Mouse (Mus musculus): ENCODE results near the gene Gm20807. TPM values are rescaled to one million over a fixed set of nuclear protein-coding genes. Genes with fewer than 3 reads are reported as not detected.
"Not testable (repeated sequence)": the region's sequence is repeated elsewhere in the genome, so short reads cannot be mapped to it uniquely, and the experiment has no call there.

Gm20807 gene
- polyA plus RNA-seq (2012; rRNA removed) (not detected in 2 replicates), polyA plus RNA-seq (2014; fragmentation: Nextera tagmentation; extraction: Ambion mirVana) (not detected in 2 replicates)

DNA sequence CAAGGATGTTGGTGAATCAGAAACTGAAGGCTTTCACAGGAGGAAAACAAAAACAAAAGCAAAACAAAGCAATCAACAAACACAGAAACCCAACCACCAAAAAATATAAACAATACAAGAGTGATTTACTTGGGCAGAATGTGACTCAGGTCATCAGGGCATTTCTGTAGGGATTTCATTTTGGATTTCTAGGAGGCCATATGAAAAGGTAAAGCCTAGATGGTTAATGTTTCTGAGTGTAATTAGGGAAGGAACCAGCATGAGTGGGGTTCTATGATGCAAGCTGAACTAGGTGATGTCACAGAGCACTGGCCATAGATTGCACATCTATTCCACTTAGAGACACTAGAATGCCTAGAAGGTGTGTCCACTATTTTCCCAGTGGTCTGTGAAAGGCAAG, at the start of gene Gm20807:
Gene Gm20807 (plus strand): TSS at position 301 of the 400 bp plus-strand sequence.
- H3K9me3 ChIP-seq (ENCODE audit: control insufficient read depth, low read length); H3K4me1 ChIP-seq (ENCODE audit: control insufficient read depth, insufficient read depth, low read length); H3K4me3 ChIP-seq (replicated peaks; ENCODE audit: low read length); H3K27ac ChIP-seq (replicated peaks; ENCODE audit: low read depth, low read length); H3K27me3 ChIP-seq (ENCODE audit: control insufficient read depth, insufficient read depth, low read length); ATAC-seq (ENCODE audit: low FRiP score, low read depth); H3K4me2 ChIP-seq (replicated peaks; ENCODE audit: low read depth, low read length, severe bottlenecking); H3K36me3 ChIP-seq (ENCODE audit: control insufficient read depth, insufficient read depth, low read length); H3K9ac ChIP-seq (ENCODE audit: low read depth, low read length, severe bottlenecking); DNase-seq (ENCODE audit: low spot score): not testable (repeated sequence)

Other genes with a start within 250 kb of the Gm20807 start
- not detected in 2 replicates for gene Gm21891, start 90.6 kb downstream of the Gm20807 start, polyA plus RNA-seq (2012; rRNA removed)
- not detected in 2 replicates for gene Gm21891, start 90.6 kb downstream of the Gm20807 start, polyA plus RNA-seq (2014; fragmentation: Nextera tagmentation; extraction: Ambion mirVana)
- not detected in 2 replicates for gene Gm21425, start 119.1 kb downstream of the Gm20807 start, polyA plus RNA-seq (2012; rRNA removed)
- gene Gm21425, start 119.1 kb downstream of the Gm20807 start, polyA plus RNA-seq (2014; fragmentation: Nextera tagmentation; extraction: Ambion mirVana), result not detected in 2 replicates
- gene Gm21828, start 181.0 kb downstream of the Gm20807 start, polyA plus RNA-seq (2012; rRNA removed), result not detected in 2 replicates
- not detected in 2 replicates for gene Gm21828, start 181.0 kb downstream of the Gm20807 start, polyA plus RNA-seq (2014; fragmentation: Nextera tagmentation; extraction: Ambion mirVana)
- gene Gm21440, start 209.5 kb downstream of the Gm20807 start, polyA plus RNA-seq (2012; rRNA removed), result not detected in 2 replicates
- gene Gm21440, start 209.5 kb downstream of the Gm20807 start, polyA plus RNA-seq (2014; fragmentation: Nextera tagmentation; extraction: Ambion mirVana), result not detected in 2 replicates
- not detected in 2 replicates for gene Gm21454, start 209.6 kb downstream of the Gm20807 start, polyA plus RNA-seq (2012; rRNA removed)
- not detected in 2 replicates for gene Gm21454, start 209.6 kb downstream of the Gm20807 start, polyA plus RNA-seq (2014; fragmentation: Nextera tagmentation; extraction: Ambion mirVana)

Measured in limb, embryonic 14.5 days (tissue).